Mouse (Mus musculus) spleen, embryonic (tissue): ENCODE measurements around the gene Lef1.

ENCODE experiments used
- CTCF ChIA-PET: fragments of 350-600 bp; sonication (Branson Sonifier 250); formaldehyde crosslinking; loops from one replicate; lab custom pipeline; 2022; lab: Charles Lee

Lef1 gene

GRCm38 (mm10) chr3:131110191-131111150 lies at the start of gene Lef1:
Gene Lef1, plus strand, starts transcription at chr3:131110471.
- CTCF ChIA-PET: interaction anchor here (0.6 to 0.7 kb wide), 2 partner anchors 42 to 186 kb away, joined by 4 to 6 read pairs; no protein-coding TSS in a partner anchor

GRCm38 (mm10) chr3:131065001-131065400 lies 45.3 kb upstream of the Lef1 start:
- CTCF ChIA-PET: no interaction called here

DNA sequence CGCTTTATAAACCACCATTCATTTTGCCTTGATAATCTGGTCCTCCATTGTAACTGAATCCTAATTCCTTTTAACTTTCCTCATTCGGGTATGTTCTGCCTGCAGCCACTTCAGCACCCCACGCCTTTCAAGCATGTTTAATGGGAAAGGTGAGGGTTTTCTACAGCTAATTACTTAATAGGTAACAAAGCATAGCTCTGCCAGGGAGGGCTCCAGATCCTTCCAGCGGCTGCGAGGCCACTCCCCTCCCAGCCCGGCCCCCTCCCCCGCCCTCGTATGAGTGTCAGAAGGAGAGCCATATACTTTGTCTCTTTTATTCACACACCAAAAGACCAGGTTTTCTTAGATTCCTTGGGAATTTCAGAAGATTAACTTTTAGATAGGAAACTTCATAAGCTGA lies 44.1 kb upstream of the Lef1 start:
- CTCF ChIA-PET: interaction anchor here (0.7 kb wide), 1 partner anchor 334 kb away, joined by 4 read pairs; no protein-coding TSS in a partner anchor

DNA sequence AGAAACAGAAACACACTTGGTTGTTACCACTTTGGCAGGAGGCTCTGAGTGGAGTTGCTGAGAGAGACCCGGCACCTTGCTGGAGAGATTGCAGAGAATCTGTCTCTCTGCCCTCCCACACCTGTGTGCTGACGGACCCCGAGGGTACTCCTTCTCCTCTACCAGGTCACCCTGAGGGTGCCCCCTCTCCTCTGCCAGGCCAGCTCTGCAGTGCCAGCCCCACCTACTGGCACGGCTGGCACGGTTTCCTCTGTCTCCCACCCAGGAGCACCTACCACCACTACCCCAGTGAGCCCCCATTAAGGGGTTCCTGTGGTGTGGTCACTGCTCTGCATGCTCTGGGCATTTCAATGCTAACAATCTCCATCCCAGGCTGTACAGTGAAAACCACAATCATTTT lies 42.3 kb upstream of the Lef1 start:
- CTCF ChIA-PET: no interaction called here

GRCm38 (mm10) chr3:131070210-131070609 lies 40.1 kb upstream of the Lef1 start:
- CTCF ChIA-PET: no interaction called here

- CTCF ChIA-PET: no interaction called here
These were observed 37.6 kb upstream of the Lef1 start for GRCm38 (mm10) chr3:131072661-131073060.

DNA sequence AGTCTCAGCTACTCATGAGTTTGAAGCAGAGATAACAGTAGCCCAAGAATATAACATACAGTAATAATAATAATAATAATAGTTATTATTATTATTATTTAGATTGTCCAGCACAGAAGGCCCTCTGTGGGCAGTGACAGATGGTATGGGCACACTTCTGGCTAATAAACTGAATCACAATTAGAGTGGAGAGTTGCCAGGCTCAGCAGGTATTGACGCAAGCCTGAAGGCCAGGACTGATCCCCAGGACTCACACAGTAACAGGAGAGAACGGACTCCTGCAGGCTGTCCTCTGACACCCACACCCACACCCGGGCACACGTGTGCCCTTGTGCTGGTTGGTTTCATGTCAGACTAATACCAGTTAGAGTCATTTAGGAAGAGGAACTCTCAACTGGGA lies 36.3 kb upstream of the Lef1 start:
- CTCF ChIA-PET: no interaction called here

DNA sequence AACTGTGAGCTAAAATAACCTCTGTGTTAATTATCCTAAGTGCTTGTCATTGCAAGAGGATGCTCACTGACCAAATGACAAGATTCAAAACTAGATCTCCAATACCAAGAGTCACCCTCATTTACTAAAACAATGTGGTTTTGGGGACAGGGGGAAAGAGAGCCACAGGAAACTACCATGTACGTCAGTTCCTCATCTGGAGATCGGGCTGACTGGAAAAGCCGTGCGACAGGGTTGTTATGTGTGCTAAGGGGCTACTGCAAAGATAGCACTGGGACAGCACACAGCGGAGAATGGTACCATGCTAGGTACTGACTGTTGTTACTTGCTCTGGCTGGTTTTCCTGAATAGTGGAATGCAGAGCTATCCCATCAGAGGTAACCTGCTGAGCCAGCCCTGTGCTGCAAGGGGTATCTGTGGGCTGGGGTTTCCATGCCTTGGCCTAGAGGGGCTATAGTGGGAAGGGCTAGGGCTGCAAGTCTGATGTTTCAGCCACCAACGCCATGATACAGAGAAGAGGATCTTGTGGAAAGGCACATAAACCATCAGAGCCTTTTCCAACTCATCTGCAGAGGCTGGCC lies 32.1 kb upstream of the Lef1 start:
- CTCF ChIA-PET: no interaction called here

DNA sequence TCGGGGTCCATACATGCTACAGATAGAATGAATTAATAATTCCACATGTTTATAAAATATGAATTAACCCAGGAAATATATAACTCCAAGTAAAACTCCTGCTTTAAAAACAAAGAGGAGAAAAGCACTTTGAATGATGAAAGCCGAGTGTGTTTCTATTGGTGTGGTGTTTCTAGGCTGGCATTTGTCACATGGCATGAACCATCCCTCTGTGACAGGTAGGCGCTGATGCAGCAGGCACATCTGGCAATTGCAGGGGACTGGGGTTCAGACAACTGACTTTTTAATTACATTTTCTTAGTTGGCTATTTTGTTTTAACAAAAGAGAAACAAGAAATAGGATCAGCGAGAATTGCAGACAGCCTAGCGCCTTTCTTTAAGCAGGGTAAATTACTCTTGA lies 31.6 kb upstream of the Lef1 start:
- CTCF ChIA-PET: no interaction called here

- CTCF ChIA-PET: no interaction called here
These were observed 26.5 kb upstream of the Lef1 start for GRCm38 (mm10) chr3:131083722-131084121.

DNA sequence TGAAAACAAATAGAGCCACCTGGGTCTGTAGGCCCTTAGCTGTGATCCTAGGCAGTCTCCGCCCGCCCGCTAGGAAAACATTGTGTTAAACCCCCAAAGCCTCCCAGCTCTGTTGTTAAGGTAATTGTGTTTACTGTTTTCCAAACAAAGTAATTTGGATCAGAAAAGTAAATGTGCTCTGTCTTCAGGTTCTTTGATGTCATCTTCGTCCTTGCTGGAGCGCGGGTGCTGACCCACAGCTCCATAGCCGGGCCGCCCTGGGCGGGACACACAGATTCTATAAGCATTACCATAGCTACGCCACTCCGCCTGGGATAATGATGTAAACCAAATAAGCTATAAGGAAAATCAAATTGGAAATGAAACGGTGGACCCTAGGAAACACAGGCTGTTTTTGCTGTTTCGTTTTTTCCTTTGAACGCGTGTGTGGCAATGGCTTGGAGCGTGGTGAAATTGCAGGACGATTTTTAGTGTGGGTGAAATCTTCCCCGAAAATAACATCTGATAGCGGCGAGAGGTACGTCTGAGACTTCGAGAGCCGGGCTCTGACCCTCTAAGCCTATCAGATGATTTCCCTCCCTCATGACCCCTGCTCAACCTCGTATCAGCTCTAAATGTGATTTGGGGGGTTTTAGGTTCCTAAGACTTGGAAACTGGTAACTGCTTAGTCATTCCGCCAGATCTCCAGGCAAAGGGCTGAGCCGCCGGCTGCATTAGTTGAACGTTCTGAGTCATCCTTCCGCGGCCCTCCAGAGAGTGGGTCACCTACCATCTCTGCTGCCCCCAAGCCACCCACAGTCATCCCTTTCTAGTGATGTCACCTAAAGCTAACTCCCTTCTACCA lies 25.3 kb upstream of the Lef1 start:
- CTCF ChIA-PET: no interaction called here

- CTCF ChIA-PET: no interaction called here
These were observed 24.3 kb upstream of the Lef1 start for GRCm38 (mm10) chr3:131085978-131086377.

DNA sequence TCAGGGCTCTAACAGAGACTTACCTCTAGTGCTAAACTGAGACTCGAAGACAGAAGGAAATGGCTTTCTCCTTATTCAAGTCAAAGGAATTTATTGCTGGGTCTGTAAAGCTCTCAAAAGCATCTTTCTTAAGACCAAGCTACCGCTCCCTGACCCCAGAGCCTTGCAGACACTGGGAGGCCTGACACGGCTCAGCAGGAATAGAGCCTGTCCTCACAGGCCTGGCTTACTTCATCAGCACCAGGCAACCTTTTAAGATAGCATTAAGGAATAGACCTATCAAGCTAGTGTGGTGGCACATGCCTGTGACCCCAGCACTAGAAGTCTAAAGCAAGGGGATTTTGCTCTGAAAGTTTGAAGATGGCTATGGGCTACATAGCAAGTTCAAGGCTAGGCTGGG lies 20.6 kb upstream of the Lef1 start:
- CTCF ChIA-PET: no interaction called here

DNA sequence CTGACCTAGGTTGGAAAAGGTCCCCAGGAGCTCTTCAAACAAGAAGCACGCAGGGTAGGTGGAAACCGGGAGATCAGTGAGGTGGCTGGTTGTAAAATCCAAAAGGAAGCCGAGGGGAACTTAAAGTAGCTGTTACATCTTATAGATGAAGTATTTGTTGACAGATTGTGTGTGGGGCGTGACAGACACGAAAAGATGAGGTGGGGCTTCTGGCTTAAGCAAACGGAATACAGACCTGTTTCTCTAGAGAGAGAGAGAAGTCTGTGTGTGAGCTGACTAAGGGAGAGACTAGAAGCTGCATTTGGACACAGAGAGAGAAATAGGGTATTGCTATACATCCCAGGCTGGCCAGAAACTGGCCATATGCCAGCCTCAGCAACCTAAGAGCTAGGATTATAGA lies 18.2 kb upstream of the Lef1 start:
- CTCF ChIA-PET: no interaction called here

- CTCF ChIA-PET: interaction anchor here (0.5 kb wide), 1 partner anchor 182 kb away, joined by 6 read pairs; no protein-coding TSS in a partner anchor
These were observed 16.5 kb upstream of the Lef1 start for GRCm38 (mm10) chr3:131093736-131094135.

- CTCF ChIA-PET: no interaction called here
These were observed 14.2 kb upstream of the Lef1 start for GRCm38 (mm10) chr3:131096105-131096504.

DNA sequence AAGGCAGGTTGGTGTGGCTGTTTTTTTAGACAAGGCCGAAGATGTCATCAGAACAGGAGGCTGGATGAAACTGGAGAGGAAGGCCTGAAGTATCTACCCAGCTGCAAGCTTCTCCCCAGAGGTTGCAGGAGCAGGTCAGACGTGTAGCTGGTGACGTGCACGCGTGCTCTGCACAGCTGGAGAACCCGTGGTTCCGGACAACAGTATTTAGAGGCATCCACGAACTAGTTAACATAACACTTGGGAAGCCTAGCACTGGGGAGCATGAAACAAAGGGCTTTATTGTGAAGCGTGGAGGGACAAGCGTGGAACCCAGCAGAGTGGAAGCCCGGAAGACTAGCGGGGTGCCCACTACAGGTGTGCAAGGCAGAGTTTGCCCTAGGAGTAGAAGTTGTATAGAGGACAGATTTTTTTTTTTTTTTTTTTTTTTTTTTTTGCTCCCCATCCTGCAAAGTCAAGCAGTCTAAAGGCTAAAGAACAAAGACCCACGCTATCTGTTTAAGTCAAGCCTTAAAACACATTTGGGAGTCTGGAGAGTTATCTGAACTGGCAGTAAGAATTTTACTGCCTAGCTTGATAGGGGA lies 8.0 kb upstream of the Lef1 start:
- CTCF ChIA-PET: no interaction called here

DNA sequence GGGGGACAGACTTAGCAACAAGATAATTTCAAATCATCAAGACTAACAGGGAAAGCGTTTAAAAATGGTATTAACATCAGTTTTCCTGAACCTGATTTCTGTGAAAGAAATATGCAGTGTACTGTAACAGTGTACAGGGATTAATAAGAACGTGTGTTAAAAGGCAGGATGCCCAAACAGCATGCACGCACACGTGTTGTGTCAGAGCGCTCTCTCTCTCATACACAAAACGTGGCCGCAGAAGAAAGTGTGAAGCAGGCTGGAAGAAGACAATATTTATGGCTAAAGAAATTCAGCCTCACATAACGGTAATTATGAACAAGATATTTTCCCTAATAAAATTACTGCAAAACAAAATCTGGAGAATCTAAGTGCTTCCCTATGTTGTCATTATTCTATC lies 4.9 kb upstream of the Lef1 start:
- CTCF ChIA-PET: no interaction called here

- CTCF ChIA-PET: no interaction called here
These were observed 4.3 kb upstream of the Lef1 start for GRCm38 (mm10) chr3:131105940-131106401.

DNA sequence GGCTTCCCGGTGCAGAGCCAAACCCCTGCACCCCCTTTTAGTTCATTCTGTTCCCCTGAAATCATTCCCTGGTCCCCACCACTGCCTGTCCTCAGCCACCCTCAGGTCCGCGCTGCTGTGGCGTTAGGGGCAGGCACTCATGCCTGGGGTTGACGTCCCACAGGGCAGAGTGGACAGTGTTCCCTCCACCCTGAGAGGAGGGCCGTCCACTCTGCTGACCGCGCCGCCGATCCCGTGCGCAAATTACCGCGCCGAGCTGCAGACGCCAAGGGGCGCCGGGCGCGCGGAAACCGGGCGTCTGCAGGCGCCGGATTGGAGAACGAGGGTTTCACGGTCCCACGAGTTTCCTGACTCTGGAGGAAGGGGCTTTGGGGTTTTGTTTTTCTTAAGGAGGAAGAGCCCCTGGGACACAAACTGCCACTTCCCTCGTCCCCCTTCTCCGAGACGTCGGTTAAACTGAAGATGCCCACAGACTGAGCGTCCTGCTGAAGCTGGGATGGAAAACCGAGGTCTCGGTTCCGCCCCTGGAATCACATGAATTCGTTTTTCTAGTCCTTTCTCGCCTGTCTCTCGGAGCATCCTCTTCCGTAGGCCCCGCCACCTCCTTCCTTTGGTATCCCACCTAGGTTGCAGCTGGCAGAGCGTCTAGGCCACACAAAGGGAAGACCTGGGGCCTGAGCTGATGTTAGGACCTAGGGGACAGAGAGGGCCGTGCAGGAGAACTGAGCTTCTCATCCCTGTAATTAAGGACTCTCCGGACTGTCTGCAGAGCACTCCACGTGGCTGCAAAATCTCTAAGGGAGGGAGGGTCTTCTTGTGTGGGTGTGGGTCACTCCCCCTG lies 3.6 kb upstream of the Lef1 start:
- CTCF ChIA-PET: no interaction called here
